Mouse (Mus musculus): ENCODE measurements around the gene Mgea5. TPM values are rescaled to one million over a fixed set of nuclear protein-coding genes. Genes with fewer than 3 reads are reported as not detected.

The Mgea5 gene
- total RNA-seq, 2 experiments from 2014 or later, result 142 to 257 TPM

GRCm38 (mm10) chr19:45802702-45803101 lies 19.1 kb upstream of the Mgea5 start:
- ATAC-seq (replicated peaks; ENCODE audit: low FRiP score, poor library complexity, severe bottlenecking), result no peak

- no peak for ATAC-seq (replicated peaks; ENCODE audit: low FRiP score, poor library complexity, severe bottlenecking)
Measured at GRCm38 (mm10) chr19:45796879-45797278, 13.2 kb upstream of the Mgea5 start.

GRCm38 (mm10) chr19:45796061-45796556 lies 12.5 kb upstream of the Mgea5 start:
- ATAC-seq (replicated peaks; ENCODE audit: low FRiP score, poor library complexity, severe bottlenecking), result no peak

- no peak for ATAC-seq (replicated peaks; ENCODE audit: low FRiP score, poor library complexity, severe bottlenecking)
Measured at GRCm38 (mm10) chr19:45795406-45795944, 11.8 kb upstream of the Mgea5 start.

GRCm38 (mm10) chr19:45794718-45795117 lies 11.1 kb upstream of the Mgea5 start:
- ATAC-seq (replicated peaks; ENCODE audit: low FRiP score, poor library complexity, severe bottlenecking), result no peak

- no peak for ATAC-seq (replicated peaks; ENCODE audit: low FRiP score, poor library complexity, severe bottlenecking)
Measured at GRCm38 (mm10) chr19:45792404-45792803, 8.8 kb upstream of the Mgea5 start.

- peak; percentile 99 for ATAC-seq (replicated peaks; ENCODE audit: low FRiP score, poor library complexity, severe bottlenecking)
Measured at GRCm38 (mm10) chr19:45789888-45790874, 6.5 kb upstream of the Mgea5 start.

GRCm38 (mm10) chr19:45789365-45789764 lies 5.7 kb upstream of the Mgea5 start:
- ATAC-seq (replicated peaks; ENCODE audit: low FRiP score, poor library complexity, severe bottlenecking), result no peak

- ATAC-seq (replicated peaks; ENCODE audit: low FRiP score, poor library complexity, severe bottlenecking), result no peak
Measured at GRCm38 (mm10) chr19:45788337-45788736, 4.7 kb upstream of the Mgea5 start.

GRCm38 (mm10) chr19:45787450-45787849 lies 3.8 kb upstream of the Mgea5 start:
- ATAC-seq (replicated peaks; ENCODE audit: low FRiP score, poor library complexity, severe bottlenecking), result no peak

GRCm38 (mm10) chr19:45785470-45785869 lies 1.8 kb upstream of the Mgea5 start:
- no peak for ATAC-seq (replicated peaks; ENCODE audit: low FRiP score, poor library complexity, severe bottlenecking)

GRCm38 (mm10) chr19:45783933-45784576 lies 418 bp upstream of the Mgea5 start:
- ATAC-seq (replicated peaks; ENCODE audit: low FRiP score, poor library complexity, severe bottlenecking), result peak; percentile 5; the same call in 1 of the 2 replicates

- peak; percentile 77 for ATAC-seq (replicated peaks; ENCODE audit: low FRiP score, poor library complexity, severe bottlenecking)
Measured at GRCm38 (mm10) chr19:45782315-45783001, 1.2 kb downstream of the Mgea5 start.

GRCm38 (mm10) chr19:45781676-45782075 lies 2.0 kb downstream of the Mgea5 start:
- no peak for ATAC-seq (replicated peaks; ENCODE audit: low FRiP score, poor library complexity, severe bottlenecking)

GRCm38 (mm10) chr19:45780350-45780915 lies 3.2 kb downstream of the Mgea5 start:
- no peak for ATAC-seq (replicated peaks; ENCODE audit: low FRiP score, poor library complexity, severe bottlenecking)

- ATAC-seq (replicated peaks; ENCODE audit: low FRiP score, poor library complexity, severe bottlenecking), result no peak
Measured at GRCm38 (mm10) chr19:45775486-45775885, 8.2 kb downstream of the Mgea5 start.

- no peak for ATAC-seq (replicated peaks; ENCODE audit: low FRiP score, poor library complexity, severe bottlenecking)
Measured at GRCm38 (mm10) chr19:45771501-45771900, 12.1 kb downstream of the Mgea5 start.

GRCm38 (mm10) chr19:45760810-45761209 lies 22.8 kb downstream of the Mgea5 start:
- no peak for ATAC-seq (replicated peaks; ENCODE audit: low FRiP score, poor library complexity, severe bottlenecking)

- no peak for ATAC-seq (replicated peaks; ENCODE audit: low FRiP score, poor library complexity, severe bottlenecking)
Measured at GRCm38 (mm10) chr19:45758671-45759070, 25.0 kb downstream of the Mgea5 start.

- no peak for ATAC-seq (replicated peaks; ENCODE audit: low FRiP score, poor library complexity, severe bottlenecking)
Measured at GRCm38 (mm10) chr19:45753551-45753950, 30.1 kb downstream of the Mgea5 start.

All from erythroblast, adult 5-6 weeks (primary cell).